Mouse (Mus musculus) lung, embryonic 14.5 days (tissue): ENCODE measurements around the gene Psmb10. TPM values are rescaled to one million over a fixed set of nuclear protein-coding genes. Genes with fewer than 3 reads are reported as not detected.
"Not testable (repeated sequence)": the region's sequence is repeated elsewhere in the genome, so short reads cannot be mapped to it uniquely, and the experiment has no call there.

Source experiments
- ATAC-seq: fragments of 200-750 bp; cut with Nextera tagmentation; 2 replicates; pipeline ENCODE4 v1.8.0; 2017; ENCODE audit warnings: mild to moderate bottlenecking, moderate TSS enrichment, moderate library complexity; ENCODE audit not compliant: insufficient read depth
- DNase-seq: peaks from one replicate; pipeline ENCODE4 v3.0.0-alpha.2; 2015
- H3K27ac ChIP-seq: fragments of 300-500 bp; sonication (generic); 2 replicates; pipeline ENCODE4 v1.5.1; 2014; ENCODE audit warnings: low read depth, mild to moderate bottlenecking, moderate library complexity
- H3K27me3 ChIP-seq: fragments of 300-500 bp; sonication (generic); 2 replicates; pipeline ENCODE4 v1.6.1; 2014; ENCODE audit warnings: low read length, control low read depth; ENCODE audit not compliant: insufficient read depth
- H3K36me3 ChIP-seq: fragments of 300-500 bp; sonication (generic); 2 replicates; pipeline ENCODE4 v1.6.1; 2014; ENCODE audit warnings: control low read depth; ENCODE audit not compliant: insufficient read depth
- H3K4me1 ChIP-seq: fragments of 300-500 bp; sonication (generic); 2 replicates; pipeline ENCODE4 v1.6.1; 2014; ENCODE audit warnings: antibody characterized with exemption, control low read depth; ENCODE audit not compliant: insufficient read depth
- H3K4me2 ChIP-seq: fragments of 300-500 bp; sonication (generic); 2 replicates; pipeline ENCODE4 v1.6.1; 2014; ENCODE audit warnings: mild to moderate bottlenecking
- H3K4me3 ChIP-seq: fragments of 300-500 bp; sonication (generic); 2 replicates; pipeline ENCODE4 v1.5.1; 2014; ENCODE audit warnings: low read depth, low read length
- H3K9ac ChIP-seq: fragments of 300-500 bp; sonication (generic); 2 replicates; pipeline ENCODE4 v1.6.1; 2014
- H3K9me3 ChIP-seq: fragments of 300-500 bp; sonication (generic); 2 replicates; pipeline ENCODE4 v1.6.1; 2016; ENCODE audit warnings: low read depth, low read length, control low read depth
- CTCF ChIP-seq: IDR thresholded peaks from 2 replicates; pipeline ENCODE4 v1.5.1; 2016; ENCODE audit warnings: antibody characterized with exemption, low read depth
- WGBS: fragments of 180-500 bp; shearing (Covaris S2); extraction: QIAGEN DNeasy Blood & Tissue Kit; methylation state at CpG from one replicate; pipeline ENCODE4 v1.1.7; 2014; 5-methylcytosine and 5-hydroxymethylcytosine counted together
- polyA plus RNA-seq: library from polyadenylated mRNA; unstranded; fragments of >200 nt; fragmentation: Nextera tagmentation; extraction: Ambion mirVana; gene quantifications from 2 replicates; pipeline ENCODE4 v1.2.1, GENCODE M21; 2014

Gene Psmb10
- 33.6 and 34.0 TPM in 2 replicates for polyA plus RNA-seq

- Histone ChIP-seq H3K27me3 (no peaks in the 10 kb centered on the region), H3K4me3 (peak within 1 kb of the TSS; percentile 70), H3K4me2 (peak within 1 kb of the TSS; percentile 96), H3K9me3 (no peaks in the 10 kb centered on the region), H3K27ac (peak within 1 kb of the TSS; percentile 69), H3K9ac (peak within 1 kb of the TSS; percentile 75), H3K4me1 (peaks cover 5% of the 10 kb centered on the region; the same call in 1 of the 2 replicates), H3K36me3 (peaks cover 19% of the 10 kb centered on the region)
- no peak for TF ChIP-seq CTCF
- DNase-seq (peak; percentile 47), ATAC-seq (no peak)
- WGBS = 8% methylated on average over 4 of the region's 4 CpGs
These were observed at the start of gene Psmb10 for GRCm38 (mm10) chr8:105938306-105938669. TSS of gene Psmb10 (minus strand) at chr8:105938444.

- not testable (repeated sequence) for H3K27ac ChIP-seq, H3K4me2 ChIP-seq, H3K9ac ChIP-seq, H3K9me3 ChIP-seq, H3K4me1 ChIP-seq, H3K27me3 ChIP-seq, H3K36me3 ChIP-seq, DNase-seq, H3K4me3 ChIP-seq, ATAC-seq
- 77% methylated on average over 11 of the region's 11 CpGs for whole genome bisulfite sequencing
These were observed 45.2 kb upstream of the Psmb10 start for GRCm38 (mm10) chr8:105983406-105983805.

DNA sequence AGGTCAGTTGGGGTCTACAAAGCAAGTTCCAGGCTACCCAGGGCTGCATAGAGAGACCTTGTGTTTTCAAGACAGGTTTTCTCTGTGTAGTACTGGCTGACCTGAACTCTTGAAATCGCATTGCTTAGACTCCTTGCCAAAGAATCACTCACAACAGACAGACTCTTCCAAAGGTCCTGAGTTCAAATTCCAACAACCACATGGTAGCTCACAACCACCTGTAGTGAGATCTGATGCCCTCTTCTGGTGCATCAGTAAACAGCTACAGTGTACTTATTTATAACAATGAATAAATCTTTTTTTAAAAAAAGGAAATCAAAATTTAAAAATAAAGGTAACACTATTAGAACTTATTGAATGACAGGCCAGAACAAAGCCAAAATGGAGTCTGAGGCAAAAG lies 42.9 kb upstream of the Psmb10 start:
- no peaks in the 10 kb centered on the region for H3K36me3 ChIP-seq
- no peaks in the 10 kb centered on the region for H3K9me3 ChIP-seq
- no peak overlapping the region for H3K27ac ChIP-seq
- H3K4me3 ChIP-seq = no peak overlapping the region
- no peak overlapping the region for H3K4me2 ChIP-seq
- DNase-seq = no peak
- no peaks in the 10 kb centered on the region for H3K27me3 ChIP-seq
- no peak for TF ChIP-seq CTCF
- no peak for ATAC-seq
- H3K9ac ChIP-seq = no peak overlapping the region
- no peaks in the 10 kb centered on the region for H3K4me1 ChIP-seq
- WGBS = 88% methylated on average over 1 of the region's 1 CpGs

DNA sequence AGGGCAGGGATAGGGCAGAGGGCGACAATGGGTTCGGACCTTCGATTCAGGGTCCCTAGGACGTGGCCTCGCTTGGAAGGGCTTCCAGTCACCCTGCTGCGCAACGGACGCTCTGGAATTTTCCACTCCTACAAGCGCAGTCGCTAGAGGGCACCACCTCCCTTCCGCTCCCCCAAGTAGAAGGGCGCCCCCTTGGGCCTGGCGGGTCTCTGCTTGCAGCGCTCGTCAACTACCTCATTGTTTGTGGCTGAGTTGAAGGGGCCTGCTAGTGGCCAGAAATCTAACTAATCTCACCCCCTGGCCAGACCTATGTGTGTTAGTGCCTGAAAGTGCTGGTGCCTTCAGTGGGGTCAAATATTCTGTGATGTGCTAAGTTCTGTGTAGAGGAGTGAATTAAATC lies 41.1 kb upstream of the Psmb10 start, which contains the start of gene Dpep3:
Dpep3 (minus strand) TSS at position 105 of the 400 bp plus-strand sequence.
- DNase-seq (no peak), ATAC-seq (no peak)
- Histone ChIP-seq H3K4me3 (no peak within 1 kb of the TSS), H3K36me3 (no peaks in the 10 kb centered on the region), H3K9ac (no peak within 1 kb of the TSS), H3K27me3 (no peaks in the 10 kb centered on the region), H3K27ac (no peak within 1 kb of the TSS), H3K9me3 (no peaks in the 10 kb centered on the region), H3K4me2 (no peak within 1 kb of the TSS), H3K4me1 (no peaks in the 10 kb centered on the region)
- 91% methylated on average over 15 of the region's 15 CpGs for WGBS
- no peak for TF ChIP-seq CTCF

DNA sequence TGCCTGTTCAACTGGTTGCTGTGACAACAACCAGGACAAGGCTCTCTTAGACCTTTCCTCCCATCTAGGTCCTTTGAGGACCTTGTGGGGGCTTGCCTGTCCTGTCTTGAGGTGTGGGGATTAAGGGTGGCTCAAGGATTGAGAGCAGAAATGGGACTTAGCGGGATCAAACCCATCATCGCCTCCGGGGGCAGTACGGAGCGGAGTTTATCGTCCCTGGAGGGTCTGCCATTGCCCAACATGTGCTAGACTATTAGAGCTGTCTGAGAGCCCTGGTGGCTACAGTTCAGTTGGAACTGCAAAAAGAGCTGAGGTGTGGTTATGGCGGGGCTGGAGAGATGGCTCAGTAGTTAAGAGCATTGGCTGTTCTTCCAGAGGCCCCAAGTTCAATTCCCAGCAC lies 37.1 kb upstream of the Psmb10 start:
- Histone ChIP-seq H3K4me3 (no peak overlapping the region), H3K9ac (no peak overlapping the region), H3K36me3 (no peaks in the 10 kb centered on the region), H3K4me1 (no peaks in the 10 kb centered on the region), H3K4me2 (no peak overlapping the region), H3K27me3 (no peaks in the 10 kb centered on the region), H3K27ac (no peak overlapping the region), H3K9me3 (no peaks in the 10 kb centered on the region)
- DNase-seq = no peak
- TF ChIP-seq CTCF = no peak
- ATAC-seq = no peak
- 62% methylated on average over 7 of the region's 7 CpGs for WGBS

- TF ChIP-seq CTCF = no peak
- no peak for ATAC-seq
These were observed 32.9 kb upstream of the Psmb10 start for GRCm38 (mm10) chr8:105971019-105971720.

GRCm38 (mm10) chr8:105969367-105969766 lies 31.1 kb upstream of the Psmb10 start:
- Histone ChIP-seq H3K4me1 (peaks cover 8% of the 10 kb centered on the region; the same call in 1 of the 2 replicates), H3K4me3 (no peak overlapping the region), H3K9me3 (no peaks in the 10 kb centered on the region), H3K4me2 (no peak overlapping the region), H3K9ac (no peak overlapping the region), H3K27ac (no peak overlapping the region), H3K27me3 (no peaks in the 10 kb centered on the region), H3K36me3 (no peaks in the 10 kb centered on the region)
- DNase-seq (no peak), ATAC-seq (no peak)
- TF ChIP-seq CTCF = no peak
- WGBS = 70% methylated on average over 1 of the region's 1 CpGs

More at GRCm38 (mm10) chr8:105971019-105971720, 32.9 kb upstream of the Psmb10 start:
- no peak overlapping the region for H3K4me2 ChIP-seq
- H3K4me1 ChIP-seq = peaks cover 6% of the 10 kb centered on the region; the same call in 1 of the 2 replicates
- 74% methylated on average over 8 of the region's 8 CpGs for WGBS
- DNase-seq = no peak
- no peaks in the 10 kb centered on the region for H3K9me3 ChIP-seq
- no peak overlapping the region for H3K4me3 ChIP-seq
- no peak overlapping the region for H3K27ac ChIP-seq
- H3K9ac ChIP-seq = no peak overlapping the region
- H3K27me3 ChIP-seq = no peaks in the 10 kb centered on the region
- H3K36me3 ChIP-seq = no peaks in the 10 kb centered on the region
